Mouse (Mus musculus) midbrain, embryonic 10.5 days (tissue): ENCODE data around the gene B3galnt2. TPM values are rescaled to one million over a fixed set of nuclear protein-coding genes. Genes with fewer than 3 reads are reported as not detected.

Experiments
- DNase-seq: peaks from one replicate; pipeline ENCODE4 v3.0.0-alpha.2; 2017; ENCODE audit warnings: low spot score
- H3K27ac ChIP-seq: fragments of 300-500 bp; sonication (generic); replicated peaks from 2 replicates; pipeline ENCODE4 v1.5.1; 2016; ENCODE audit warnings: mild to moderate bottlenecking
- H3K27me3 ChIP-seq: fragments of 300-500 bp; sonication (generic); 2 replicates; pipeline ENCODE4 v1.6.1; 2016; ENCODE audit warnings: low read depth, mild to moderate bottlenecking; ENCODE audit not compliant: poor library complexity, severe bottlenecking
- H3K36me3 ChIP-seq: fragments of 300-500 bp; sonication (generic); 2 replicates; pipeline ENCODE4 v1.6.1; 2016; ENCODE audit warnings: mild to moderate bottlenecking, moderate library complexity
- H3K4me1 ChIP-seq: fragments of 300-500 bp; sonication (generic); 2 replicates; pipeline ENCODE4 v1.6.1; 2016
- H3K4me3 ChIP-seq: fragments of 300-500 bp; sonication (generic); 2 replicates; pipeline ENCODE4 v1.5.1; 2016; ENCODE audit warnings: mild to moderate bottlenecking, moderate library complexity
- H3K9me3 ChIP-seq: fragments of 300-500 bp; sonication (generic); replicated peaks from 2 replicates; pipeline ENCODE4 v1.6.1; 2016; ENCODE audit warnings: mild to moderate bottlenecking
- WGBS: fragments of 180-500 bp; shearing (Covaris S2); methylation state at CpG from one replicate; pipeline ENCODE4 v1.1.7; 2016; 5-methylcytosine and 5-hydroxymethylcytosine counted together
- polyA plus RNA-seq: library from polyadenylated mRNA; unstranded; fragments of >200 nt; fragmentation: Nextera tagmentation; extraction: Ambion mirVana; gene quantifications from 2 replicates; pipeline ENCODE4 v1.2.1, GENCODE M21; 2016

The B3galnt2 gene
- polyA plus RNA-seq, result 37.9 and 44.3 TPM in 2 replicates

GRCm38 (mm10) chr13:13953874-13954832, at the start of gene B3galnt2:
B3galnt2 (plus strand) TSS chr13:13954469.
- Histone ChIP-seq H3K4me1 (peaks cover 17% of the 10 kb centered on the region), H3K36me3 (peaks cover 13% of the 10 kb centered on the region), H3K9me3 (peaks cover 5% of the 10 kb centered on the region; the same call in 1 of the 2 replicates), H3K27ac (peak within 1 kb of the TSS; percentile 90), H3K4me3 (peak within 1 kb of the TSS; percentile 83), H3K27me3 (no peaks in the 10 kb centered on the region)
- under 1% methylated on average over 78 of the region's 78 CpGs for WGBS
- peak; percentile 96 for DNase-seq

DNA sequence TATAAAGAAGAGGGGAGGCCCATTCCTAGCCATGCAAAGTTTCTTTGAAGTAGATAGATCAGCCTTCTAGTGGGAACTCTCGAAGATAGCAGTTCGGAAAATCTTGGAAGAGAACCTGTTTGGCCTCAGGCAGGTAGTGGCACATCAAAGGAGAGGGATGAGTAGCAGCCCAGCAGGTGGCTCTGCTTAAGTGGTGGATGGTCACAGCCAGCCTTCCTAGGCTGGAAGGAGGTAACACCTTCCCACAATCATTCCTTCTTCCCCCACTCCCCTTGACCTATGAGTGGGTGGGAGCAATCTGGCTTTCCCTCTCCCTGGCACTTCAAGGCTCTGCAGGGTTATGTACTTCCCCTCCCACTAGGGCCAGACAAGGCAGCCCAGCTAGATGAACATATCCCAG, 42.9 kb upstream of the B3galnt2 start:
- H3K9me3 ChIP-seq, result no peaks in the 10 kb centered on the region
- H3K27me3 ChIP-seq, result no peaks in the 10 kb centered on the region
- WGBS, result 73% methylated on average over 2 of the region's 2 CpGs

DNA sequence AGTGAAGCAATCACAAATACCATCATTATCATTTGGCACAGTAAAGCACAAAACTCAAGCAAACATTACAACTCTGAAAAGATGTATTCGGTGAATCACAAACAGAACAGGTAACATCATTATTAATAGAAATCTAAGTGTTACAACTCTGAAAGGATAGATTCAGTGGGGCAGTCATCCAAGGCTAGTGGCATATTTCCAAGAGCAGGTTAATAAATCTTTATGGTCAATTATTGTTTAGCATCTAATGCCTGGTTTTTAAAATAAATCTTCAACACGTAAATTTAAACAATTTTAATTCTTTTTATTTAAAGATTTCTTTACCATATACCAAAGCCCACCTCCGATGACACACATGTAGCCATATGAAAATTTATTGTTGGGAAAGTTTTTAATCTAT, 34.9 kb upstream of the B3galnt2 start:
- Histone ChIP-seq H3K27me3 (no peaks in the 10 kb centered on the region), H3K36me3 (no peaks in the 10 kb centered on the region), H3K9me3 (no peaks in the 10 kb centered on the region), H3K4me3 (no peak overlapping the region), H3K27ac (no peak overlapping the region), H3K4me1 (peaks cover 7% of the 10 kb centered on the region)
- 93% methylated on average over 3 of the region's 3 CpGs for WGBS
- no peak for DNase-seq

More for the DNA sequence above, 42.9 kb upstream of the B3galnt2 start:
- no peaks in the 10 kb centered on the region for H3K4me1 ChIP-seq
- no peak overlapping the region for H3K27ac ChIP-seq
- no peak overlapping the region for H3K4me3 ChIP-seq
- DNase-seq, result no peak
- no peaks in the 10 kb centered on the region for H3K36me3 ChIP-seq

DNA sequence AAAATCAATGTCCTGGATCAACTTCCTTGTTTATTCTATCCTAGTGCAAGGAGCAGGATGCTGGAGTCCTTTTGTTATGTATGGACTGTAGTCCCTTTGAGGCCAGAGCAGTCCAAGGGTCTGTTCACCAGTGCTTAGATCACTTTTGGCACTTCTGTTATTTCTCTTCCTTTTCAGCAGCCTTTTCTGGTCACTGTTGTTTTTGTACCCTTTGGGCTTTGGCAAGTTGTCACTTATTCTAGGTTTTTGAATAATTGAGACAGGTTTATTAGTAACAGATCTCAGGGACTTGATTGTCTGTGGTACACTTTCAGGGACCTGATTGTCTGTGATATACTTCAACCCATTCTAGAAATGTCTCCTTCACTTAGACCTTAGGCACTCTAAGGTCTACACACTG, 31.7 kb upstream of the B3galnt2 start:
- no peaks in the 10 kb centered on the region for H3K27me3 ChIP-seq
- H3K27ac ChIP-seq, result no peak overlapping the region
- H3K4me3 ChIP-seq, result no peak overlapping the region
- no peaks in the 10 kb centered on the region for H3K9me3 ChIP-seq
- no peaks in the 10 kb centered on the region for H3K36me3 ChIP-seq
- H3K4me1 ChIP-seq, result peaks cover 7% of the 10 kb centered on the region
- DNase-seq, result no peak

DNA sequence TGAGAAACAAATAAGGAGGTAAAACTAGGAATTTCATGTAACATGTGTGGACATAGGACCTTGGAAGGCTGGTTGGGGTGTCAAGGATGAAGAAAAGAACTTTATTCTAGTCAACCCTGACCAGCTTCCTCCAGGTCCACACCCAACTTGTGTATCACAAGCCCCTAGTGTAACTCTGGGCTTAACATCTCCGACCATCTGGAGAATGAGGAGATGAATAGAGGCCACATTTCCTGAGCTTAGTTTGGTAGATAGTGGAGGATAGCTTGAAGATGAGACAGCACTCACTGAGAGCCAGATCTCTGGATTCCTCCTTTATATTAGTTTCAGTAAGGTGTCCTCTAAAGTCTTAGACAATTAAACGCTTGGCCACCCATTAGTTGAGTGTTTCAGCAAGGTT, 24.3 kb upstream of the B3galnt2 start:
- DNase-seq, result no peak

DNA sequence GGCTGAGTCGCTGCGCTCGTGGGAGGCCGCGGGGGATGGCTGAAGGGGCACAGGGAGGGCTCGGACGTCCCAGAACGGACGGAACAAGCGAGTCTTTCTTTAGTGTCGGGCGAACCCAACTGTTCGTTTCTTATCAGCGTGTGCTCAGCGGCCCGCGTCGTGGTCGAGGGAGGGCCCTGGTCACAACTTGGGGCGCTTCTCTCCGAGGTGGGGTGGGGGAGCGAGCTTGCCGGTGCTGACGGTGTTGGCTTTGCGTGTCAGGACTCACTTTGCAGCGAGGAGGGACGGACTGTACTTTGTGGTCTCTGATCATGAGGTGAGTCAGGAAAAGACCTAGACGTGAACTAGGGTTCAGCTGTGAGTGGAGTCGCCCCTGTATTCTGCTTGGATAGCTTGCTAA, 662 bp downstream of the B3galnt2 start:
- Histone ChIP-seq H3K27me3 (no peaks in the 10 kb centered on the region), H3K27ac (peak overlapping the region; percentile 90), H3K4me1 (peaks cover 17% of the 10 kb centered on the region), H3K36me3 (peaks cover 19% of the 10 kb centered on the region), H3K4me3 (peak overlapping the region; percentile 83), H3K9me3 (peaks cover 5% of the 10 kb centered on the region; the same call in 1 of the 2 replicates)
- under 1% methylated on average over 29 of the region's 29 CpGs for WGBS
- DNase-seq, result no peak

More for the DNA sequence above, 24.3 kb upstream of the B3galnt2 start:
- no peaks in the 10 kb centered on the region for H3K9me3 ChIP-seq
- H3K27ac ChIP-seq, result no peak overlapping the region
- WGBS, result 89% methylated on average over 2 of the region's 2 CpGs
- no peaks in the 10 kb centered on the region for H3K36me3 ChIP-seq
- no peak overlapping the region for H3K4me3 ChIP-seq
- no peaks in the 10 kb centered on the region for H3K4me1 ChIP-seq
- no peaks in the 10 kb centered on the region for H3K27me3 ChIP-seq

- peaks cover 17% of the 10 kb centered on the region for H3K4me1 ChIP-seq
- 88% methylated on average over 4 of the region's 4 CpGs for WGBS
Observed at GRCm38 (mm10) chr13:13956686-13957085, 2.4 kb downstream of the B3galnt2 start.

DNA sequence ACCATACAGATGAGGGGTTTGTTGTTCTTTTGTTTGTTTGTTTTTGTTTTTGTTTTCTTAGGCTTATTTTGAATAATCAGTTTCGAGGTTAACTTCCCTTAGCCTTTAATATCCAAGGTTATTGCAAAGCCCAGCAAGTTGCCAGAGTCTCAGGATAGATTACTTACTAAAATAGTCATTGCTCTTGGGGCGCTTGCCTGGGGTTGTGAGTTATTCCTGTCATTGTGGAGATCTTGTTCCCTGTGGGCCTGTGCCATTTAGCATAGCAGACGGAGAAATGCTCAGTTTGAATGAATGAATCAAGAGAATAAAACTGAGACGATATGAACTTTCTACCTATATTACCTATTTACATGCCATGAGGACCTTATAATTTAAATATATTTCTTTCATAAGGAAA, 5.9 kb downstream of the B3galnt2 start:
- DNase-seq, result no peak
- Histone ChIP-seq H3K4me3 (no peak overlapping the region), H3K27ac (no peak overlapping the region), H3K4me1 (peaks cover 15% of the 10 kb centered on the region), H3K9me3 (no peaks in the 10 kb centered on the region), H3K36me3 (peaks cover 31% of the 10 kb centered on the region), H3K27me3 (no peaks in the 10 kb centered on the region)
- WGBS, result 90% methylated on average over 4 of the region's 4 CpGs

More at GRCm38 (mm10) chr13:13956686-13957085, 2.4 kb downstream of the B3galnt2 start:
- H3K9me3 ChIP-seq, result no peaks in the 10 kb centered on the region
- H3K36me3 ChIP-seq, result peaks cover 21% of the 10 kb centered on the region
- no peak overlapping the region for H3K4me3 ChIP-seq
- no peak overlapping the region for H3K27ac ChIP-seq
- DNase-seq, result no peak
- H3K27me3 ChIP-seq, result no peaks in the 10 kb centered on the region

DNA sequence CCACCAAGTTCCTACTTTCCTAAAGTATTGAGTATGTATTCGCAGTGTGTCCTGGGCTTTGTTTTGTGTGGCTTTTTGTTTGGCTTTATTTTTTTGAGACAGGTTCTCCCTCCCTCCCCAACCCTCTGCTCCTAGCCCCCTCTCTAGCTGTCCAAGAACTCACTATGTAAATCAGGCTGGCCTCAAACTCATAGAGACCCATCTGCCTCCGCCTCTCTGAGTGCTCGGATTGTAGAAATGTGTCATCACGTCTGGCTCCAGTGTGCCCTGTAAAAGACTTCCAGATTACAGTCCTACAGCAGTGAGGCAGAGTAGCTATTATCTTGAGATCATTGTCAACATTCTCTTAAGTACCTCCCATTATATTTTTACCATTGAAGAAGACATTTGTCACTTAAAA, 6.8 kb downstream of the B3galnt2 start:
- H3K27me3 ChIP-seq, result no peaks in the 10 kb centered on the region
- H3K4me1 ChIP-seq, result peaks cover 12% of the 10 kb centered on the region
- H3K9me3 ChIP-seq, result no peaks in the 10 kb centered on the region
- H3K27ac ChIP-seq, result no peak overlapping the region
- no peak overlapping the region for H3K4me3 ChIP-seq
- 96% methylated on average over 4 of the region's 4 CpGs for WGBS
- DNase-seq, result no peak
- H3K36me3 ChIP-seq, result peaks cover 35% of the 10 kb centered on the region

GRCm38 (mm10) chr13:13965388-13965964, 11.2 kb downstream of the B3galnt2 start:
- Histone ChIP-seq H3K27ac (no peak overlapping the region), H3K9me3 (no peaks in the 10 kb centered on the region), H3K4me1 (peaks cover 10% of the 10 kb centered on the region), H3K36me3 (peaks cover 39% of the 10 kb centered on the region), H3K27me3 (no peaks in the 10 kb centered on the region), H3K4me3 (no peak overlapping the region)
- DNase-seq, result no peak
- WGBS, result 69% methylated on average over 19 of the region's 19 CpGs

DNA sequence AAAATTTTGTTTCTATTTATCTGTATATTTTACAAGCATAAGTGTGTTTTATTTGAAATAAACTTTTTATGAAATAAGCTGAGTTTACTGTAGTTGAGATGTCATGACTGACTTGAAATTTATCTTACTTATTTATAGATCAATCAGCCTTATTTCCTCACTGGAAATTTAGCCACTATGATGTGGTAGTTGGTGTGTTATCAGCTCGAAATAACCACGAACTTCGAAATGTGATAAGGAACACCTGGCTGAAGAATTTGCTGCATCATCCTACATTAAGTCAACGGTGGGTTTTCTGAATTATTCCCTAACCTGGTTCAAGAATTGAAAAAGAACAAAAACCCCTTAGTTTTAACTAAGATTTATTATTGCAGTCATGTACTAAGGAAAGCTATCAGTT, 11.9 kb downstream of the B3galnt2 start:
- H3K4me3 ChIP-seq, result no peak overlapping the region

DNA sequence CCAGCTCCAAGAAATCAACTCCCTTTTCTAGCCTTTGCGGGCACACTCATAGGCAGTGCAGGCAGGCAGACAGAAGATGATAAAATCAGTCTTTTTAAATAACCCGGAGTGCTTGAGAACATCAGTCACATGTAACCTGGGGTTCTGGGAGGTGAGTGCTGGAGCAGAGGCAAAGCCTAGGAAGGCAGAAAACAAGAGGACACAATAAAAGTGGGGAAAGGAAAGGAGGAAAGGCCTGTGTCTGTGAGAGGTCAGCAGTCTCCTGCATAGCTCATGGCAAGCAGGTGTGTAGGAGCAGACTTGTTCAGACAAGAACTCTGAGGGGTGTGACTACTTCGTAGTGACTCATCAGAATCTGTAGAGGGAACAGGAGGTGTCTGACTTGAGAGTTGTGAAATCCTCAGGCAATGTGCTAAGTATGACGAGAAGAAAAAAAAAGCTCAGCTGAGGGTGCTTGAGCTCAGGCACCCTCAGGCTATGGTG, 14.4 kb downstream of the B3galnt2 start:
- no peak overlapping the region for H3K27ac ChIP-seq
- no peaks in the 10 kb centered on the region for H3K27me3 ChIP-seq
- H3K9me3 ChIP-seq, result no peaks in the 10 kb centered on the region
- no peak for DNase-seq
- H3K4me1 ChIP-seq, result peaks cover 10% of the 10 kb centered on the region
- H3K4me3 ChIP-seq, result no peak overlapping the region
- WGBS, result 91% methylated on average over 4 of the region's 4 CpGs
- H3K36me3 ChIP-seq, result peaks cover 45% of the 10 kb centered on the region

More for the DNA sequence above, 11.9 kb downstream of the B3galnt2 start:
- H3K4me1 ChIP-seq, result peaks cover 10% of the 10 kb centered on the region
- no peak overlapping the region for H3K27ac ChIP-seq
- no peak for DNase-seq
- H3K9me3 ChIP-seq, result no peaks in the 10 kb centered on the region
- 93% methylated on average over 4 of the region's 4 CpGs for WGBS
- peaks cover 42% of the 10 kb centered on the region for H3K36me3 ChIP-seq
- H3K27me3 ChIP-seq, result no peaks in the 10 kb centered on the region

GRCm38 (mm10) chr13:13969796-13970195, 15.5 kb downstream of the B3galnt2 start:
- peaks cover 10% of the 10 kb centered on the region for H3K4me1 ChIP-seq
- H3K36me3 ChIP-seq, result peaks cover 43% of the 10 kb centered on the region
- H3K27me3 ChIP-seq, result no peaks in the 10 kb centered on the region
- WGBS, result 93% methylated on average over 1 of the region's 1 CpGs
- H3K9me3 ChIP-seq, result no peaks in the 10 kb centered on the region
- H3K4me3 ChIP-seq, result no peak overlapping the region
- no peak for DNase-seq
- no peak overlapping the region for H3K27ac ChIP-seq
